Mouse (Mus musculus) embryo, embryonic 11 days (tissue): ENCODE results near the gene Cib1.

Source experiments
- DNase-seq: peaks from one replicate; pipeline ENCODE4 v3.0.0-alpha.2; 2015

The Cib1 gene

GRCm38 (mm10) chr7:80182139-80182538, 50.5 kb downstream of the Cib1 start:
- DNase-seq, result no peak

DNA sequence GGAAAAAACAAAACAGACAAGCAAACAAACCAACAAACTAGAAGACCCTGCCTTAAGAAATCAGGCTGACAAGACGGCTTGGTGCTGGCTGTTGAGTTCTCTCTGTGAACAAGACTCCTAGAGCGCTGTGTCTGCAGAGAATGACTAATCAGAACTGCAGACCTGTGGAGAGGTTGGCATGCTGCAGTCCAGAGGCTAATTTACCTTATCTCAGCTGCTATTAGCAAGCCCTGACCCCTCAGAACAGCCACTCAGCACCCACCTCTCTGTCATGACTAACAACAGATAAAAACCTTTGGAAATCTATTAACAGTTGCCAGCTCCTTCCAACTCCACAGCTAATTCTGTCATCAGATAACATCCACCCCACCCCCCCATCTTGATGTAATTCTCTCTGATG, 51.5 kb downstream of the Cib1 start:
- no peak for DNase-seq

DNA sequence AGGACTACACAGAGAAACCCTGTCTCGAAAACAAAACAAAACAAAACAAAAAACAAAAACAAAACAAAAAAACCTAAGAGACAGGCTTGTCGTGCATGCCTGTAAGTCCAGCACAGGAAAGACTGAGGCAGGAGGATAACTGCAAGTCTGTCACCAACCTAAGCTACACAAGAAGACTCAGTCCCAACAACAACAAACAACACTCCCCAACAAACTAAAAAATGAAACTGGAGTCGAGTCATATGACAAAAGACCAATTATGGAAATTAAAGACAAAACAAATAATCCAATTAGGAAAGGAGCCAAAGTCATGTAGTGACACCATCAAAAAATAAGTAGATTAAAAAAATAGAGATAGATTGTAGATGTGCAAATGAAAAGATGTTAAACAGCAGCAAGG, 52.4 kb downstream of the Cib1 start:
- no peak for DNase-seq

DNA sequence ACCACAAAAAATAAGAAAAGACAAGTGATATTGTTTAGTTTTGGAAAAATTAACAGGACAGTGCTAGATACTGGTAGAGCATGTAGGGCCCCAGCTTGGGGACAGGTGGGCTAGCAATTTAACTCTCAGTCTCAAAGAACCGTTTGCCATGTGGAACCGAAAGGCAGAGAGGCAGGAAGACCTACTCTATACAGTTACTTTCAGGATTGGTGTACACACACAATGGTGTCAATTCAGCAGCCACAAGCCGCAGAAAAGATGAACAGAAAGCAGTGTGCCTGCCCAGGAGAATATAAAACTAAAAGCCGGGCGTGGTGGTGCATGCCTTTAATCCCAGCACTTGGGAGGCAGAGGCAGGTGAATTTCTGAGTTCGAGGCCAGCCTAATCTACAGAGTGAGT, 52.8 kb downstream of the Cib1 start:
- no peak for DNase-seq

- no peak for DNase-seq
Observed at GRCm38 (mm10) chr7:80179327-80179726, 53.3 kb downstream of the Cib1 start.

GRCm38 (mm10) chr7:80178037-80178729, 54.4 kb downstream of the Cib1 start:
- DNase-seq, result no peak

DNA sequence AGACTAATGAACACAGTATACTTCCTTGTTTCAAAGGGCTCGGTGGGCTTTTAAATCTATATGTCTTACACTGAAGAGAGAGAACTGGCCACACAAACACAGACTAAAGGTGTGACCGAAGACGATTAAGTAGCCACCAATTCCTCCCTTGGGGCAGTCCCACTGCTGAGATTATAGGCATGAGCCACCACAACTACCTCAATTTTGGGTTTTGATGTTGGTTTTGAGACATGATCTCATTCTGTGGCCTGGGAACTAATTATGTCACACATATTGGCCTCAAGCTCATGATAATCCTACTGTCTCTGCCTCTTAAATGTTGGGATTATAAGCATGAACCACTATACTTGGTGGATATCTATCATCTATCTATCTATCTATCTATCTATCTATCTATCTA, 55.2 kb downstream of the Cib1 start:
- no peak for DNase-seq
